Mouse (Mus musculus): ENCODE results near the gene Pibf1.

Gene Pibf1

GRCm38 (mm10) chr14:99266749-99267148 lies 167.5 kb downstream of the Pibf1 start:
- no peak for DNase-seq (ENCODE audit: low spot score in 2 of 2)

DNA sequence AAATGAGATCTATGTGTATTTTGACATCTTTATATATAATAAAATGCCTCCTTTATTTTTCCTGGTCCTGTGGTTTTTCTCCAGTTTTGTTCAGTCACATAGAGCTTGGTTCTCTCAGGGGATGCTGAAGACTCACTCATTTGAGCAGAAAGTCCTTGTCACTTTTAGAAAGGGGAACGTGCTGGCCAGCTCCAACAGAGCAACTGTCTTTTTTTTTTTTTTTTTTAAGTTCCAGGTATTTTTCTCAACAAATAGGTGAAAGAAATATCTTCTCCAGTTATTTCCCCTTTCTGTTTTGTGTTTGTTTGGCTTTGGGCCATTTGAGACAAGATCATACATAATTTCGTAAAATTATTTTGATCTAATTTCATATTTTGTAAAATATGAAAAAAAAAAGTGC lies 174.8 kb downstream of the Pibf1 start:
- no peak for DNase-seq (ENCODE audit: low spot score in 2 of 2)

GRCm38 (mm10) chr14:99275827-99276226 lies 176.6 kb downstream of the Pibf1 start:
- no peak for DNase-seq (ENCODE audit: low spot score in 2 of 2)

GRCm38 (mm10) chr14:99278312-99278711 lies 179.1 kb downstream of the Pibf1 start:
- DNase-seq (ENCODE audit: low spot score in 2 of 2) = no peak

- no peak for DNase-seq (ENCODE audit: low spot score in 2 of 2)
These were observed 179.7 kb downstream of the Pibf1 start for GRCm38 (mm10) chr14:99278763-99279486.

GRCm38 (mm10) chr14:99280399-99280798 lies 181.2 kb downstream of the Pibf1 start:
- no peak for DNase-seq (ENCODE audit: low spot score in 2 of 2)

GRCm38 (mm10) chr14:99280825-99281433 lies 181.7 kb downstream of the Pibf1 start:
- no peak for DNase-seq (ENCODE audit: low spot score in 2 of 2)

DNA sequence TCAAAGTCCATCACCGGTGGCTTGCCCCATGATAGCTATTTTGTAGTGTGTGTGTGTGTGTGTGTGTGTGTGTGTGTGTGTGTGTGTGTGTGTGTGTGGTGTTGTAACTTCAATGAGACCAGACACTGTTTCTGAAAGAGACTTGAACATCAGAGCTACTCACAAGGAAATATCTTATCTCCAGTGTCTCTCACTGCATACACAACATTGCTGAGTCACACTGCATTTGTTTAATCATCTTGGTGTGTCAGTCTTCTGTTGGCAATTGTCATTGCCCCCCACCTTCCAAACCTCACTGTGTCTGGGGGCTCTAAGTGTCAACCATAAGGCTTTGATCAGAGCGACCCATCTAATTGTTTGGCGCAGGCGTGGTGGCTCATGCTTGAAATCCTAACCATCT lies 186.3 kb downstream of the Pibf1 start:
- no peak for DNase-seq (ENCODE audit: low spot score in 2 of 2)

- DNase-seq (ENCODE audit: low spot score in 2 of 2) = no peak
These were observed 193.0 kb downstream of the Pibf1 start for GRCm38 (mm10) chr14:99292176-99292575.

DNA sequence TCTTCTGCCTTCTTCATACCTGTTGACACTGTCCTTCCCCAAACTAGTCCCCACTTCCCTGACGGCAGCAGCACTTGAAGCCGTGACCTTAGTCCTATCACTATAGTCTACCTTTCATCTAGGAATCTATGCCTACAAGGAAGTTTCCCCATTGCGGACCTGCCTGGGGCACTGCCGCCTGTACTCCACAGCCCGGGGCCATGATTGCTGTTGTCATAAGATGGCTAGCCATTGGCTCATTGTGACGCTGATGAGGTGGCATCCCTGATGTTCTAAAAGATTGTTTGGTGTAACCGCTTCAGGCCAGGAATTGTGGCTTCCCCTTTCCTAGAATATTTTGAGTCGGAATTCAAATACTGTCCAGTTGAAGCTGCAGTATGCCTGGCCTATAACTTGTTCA lies 195.2 kb downstream of the Pibf1 start:
- no peak for DNase-seq (ENCODE audit: low spot score in 2 of 2)

DNA sequence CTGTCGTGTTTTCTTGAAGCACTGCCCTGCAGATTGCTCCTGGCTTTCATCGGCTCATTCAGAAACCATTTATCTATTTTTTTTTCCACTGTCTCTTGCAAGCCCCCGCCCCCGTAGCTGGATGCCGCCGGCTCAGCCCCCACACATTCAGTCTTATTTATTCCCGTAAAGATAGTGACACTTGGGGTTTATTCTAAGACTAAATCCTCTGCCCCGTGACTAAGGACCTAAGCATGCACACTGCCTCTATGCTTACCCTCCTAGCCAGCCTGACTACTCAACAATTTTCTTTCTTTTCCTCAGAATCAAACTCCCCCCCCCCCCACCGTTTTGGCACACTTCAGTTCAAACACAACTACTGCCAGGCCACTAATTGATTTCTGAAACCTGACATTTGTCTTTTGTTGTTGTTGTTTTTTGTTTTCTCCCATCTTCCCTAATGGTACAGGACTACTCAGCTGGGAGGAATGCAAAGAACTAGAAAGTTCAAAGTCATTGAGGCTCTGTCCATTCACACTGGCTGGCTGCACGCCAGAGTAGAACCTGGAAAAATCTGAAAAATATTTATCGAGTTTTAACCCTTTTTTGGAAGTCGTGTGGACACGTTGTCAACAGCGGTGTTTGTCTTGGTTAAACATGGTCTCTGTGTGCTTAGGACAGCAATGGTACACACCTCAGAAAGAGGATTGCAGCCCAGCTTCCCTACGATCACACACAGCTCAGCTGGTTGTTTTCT lies 196.6 kb downstream of the Pibf1 start:
- no peak for DNase-seq (ENCODE audit: low spot score in 2 of 2)

DNA sequence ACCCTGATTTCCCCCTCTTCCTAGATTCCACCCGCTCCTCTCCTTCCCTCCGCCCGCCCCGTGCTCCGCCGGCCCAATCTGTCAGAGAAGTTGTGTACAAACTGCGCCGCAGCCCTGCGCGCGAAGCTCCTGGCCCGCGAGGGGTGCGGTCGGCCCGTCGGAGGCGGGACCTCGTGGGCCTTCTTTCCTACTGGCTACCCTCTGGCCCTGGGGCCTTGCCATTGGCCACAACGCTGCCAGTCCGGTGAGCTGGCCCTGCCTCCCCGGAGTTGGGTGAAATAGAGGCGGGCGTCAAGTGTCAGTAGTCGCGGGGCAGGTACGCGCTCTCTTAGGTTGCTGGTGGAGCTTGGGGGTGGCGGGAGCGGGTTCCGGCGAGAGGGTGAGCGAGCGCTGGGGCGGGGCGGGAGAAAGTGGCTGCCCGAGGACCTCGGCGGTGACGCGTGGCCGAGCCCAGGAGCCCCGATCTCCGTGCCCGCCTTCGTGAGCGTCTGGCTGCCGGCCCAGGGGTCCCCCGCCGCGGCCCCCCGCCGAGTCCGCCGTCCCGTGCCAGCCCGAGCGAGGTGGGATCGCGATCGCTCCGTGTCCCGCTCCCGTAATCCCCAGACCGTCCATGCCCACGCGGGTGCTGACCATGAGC lies 199.3 kb downstream of the Pibf1 start, which contains the start of gene Klf5:
Gene Klf5 (plus strand): TSS at position 307 of the 637 bp plus-strand sequence.
- peak; percentile 71 to 72 for DNase-seq (ENCODE audit: low spot score in 2 of 2)

DNA sequence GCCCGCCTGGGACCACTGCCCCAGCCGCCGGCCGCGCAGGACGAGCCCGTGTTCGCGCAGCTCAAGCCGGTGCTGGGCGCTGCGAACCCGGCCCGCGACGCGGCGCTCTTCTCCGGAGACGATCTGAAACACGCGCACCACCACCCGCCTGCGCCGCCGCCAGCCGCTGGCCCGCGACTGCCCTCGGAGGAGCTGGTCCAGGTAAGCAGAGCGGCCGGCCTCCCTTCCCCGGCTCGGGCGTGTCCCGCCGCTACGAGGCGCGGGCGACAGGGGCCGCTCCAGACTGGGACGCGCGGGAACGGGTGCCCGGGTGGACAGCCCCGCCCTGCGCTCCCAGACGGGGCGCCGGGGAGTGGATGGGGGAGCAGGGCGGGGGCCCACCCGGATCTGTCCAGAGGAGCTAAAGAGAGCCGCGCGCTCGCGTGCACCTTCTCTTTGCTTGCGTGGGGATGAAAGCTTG lies 199.8 kb downstream of the Pibf1 start:
- peak in 1 of 2 experiments; percentile 4 for DNase-seq (ENCODE audit: low spot score in 2 of 2)

GRCm38 (mm10) chr14:99299701-99300191 lies 200.5 kb downstream of the Pibf1 start:
- no peak for DNase-seq (ENCODE audit: low spot score in 2 of 2)

DNA sequence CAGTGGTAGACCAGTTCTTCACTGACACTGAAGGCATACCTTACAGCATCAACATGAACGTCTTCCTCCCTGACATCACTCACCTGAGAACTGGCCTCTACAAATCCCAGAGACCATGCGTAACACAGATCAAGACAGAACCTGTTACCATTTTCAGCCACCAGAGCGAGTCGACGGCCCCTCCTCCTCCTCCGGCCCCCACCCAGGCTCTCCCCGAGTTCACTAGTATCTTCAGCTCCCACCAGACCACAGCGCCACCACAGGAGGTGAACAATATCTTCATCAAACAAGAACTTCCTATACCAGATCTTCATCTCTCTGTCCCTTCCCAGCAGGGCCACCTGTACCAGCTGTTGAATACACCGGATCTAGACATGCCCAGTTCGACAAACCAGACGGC lies 202.2 kb downstream of the Pibf1 start:
- no peak for DNase-seq (ENCODE audit: low spot score in 2 of 2)
